Mouse (Mus musculus): ENCODE results near the gene Col9a3. TPM values are rescaled to one million over a fixed set of nuclear protein-coding genes. Genes with fewer than 3 reads are reported as not detected.
A peak's percentile ranks its signal among the peaks of the same experiment; 100 is the strongest.

Col9a3 gene
- total RNA-seq (2015) (0.30 TPM in 1 of 2 replicates, not detected in the other), total RNA-seq (2017) (0.47 TPM in 1 of 2 replicates, not detected in the other)

GRCm38 (mm10) chr2:180597490-180597889 lies at the start of gene Col9a3:
TSS of gene Col9a3 (plus strand) at chr2:180597790.
- no peak for ATAC-seq (replicated peaks; ENCODE audit: poor library complexity)

GRCm38 (mm10) chr2:180552340-180552739 lies 45.2 kb upstream of the Col9a3 start:
- no peak for ATAC-seq (replicated peaks; ENCODE audit: poor library complexity)

DNA sequence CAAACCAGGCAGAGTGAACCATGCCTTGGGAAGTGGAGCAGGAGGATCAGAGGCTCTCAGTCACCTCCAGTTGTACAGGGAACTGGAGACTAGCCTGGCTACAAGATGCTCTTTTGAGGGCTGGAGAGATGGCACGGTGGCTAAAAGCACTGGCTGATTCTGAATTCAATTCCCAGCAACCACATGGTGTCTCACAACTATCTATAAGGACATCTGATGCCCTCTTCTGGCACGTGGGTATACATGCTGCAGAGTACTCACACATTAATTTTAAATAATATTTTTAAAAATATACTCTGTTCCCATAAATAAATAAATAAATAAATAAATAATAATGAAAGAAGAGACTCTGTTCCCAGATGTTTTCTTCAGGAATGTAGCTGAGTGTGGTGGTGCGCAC lies 42.4 kb upstream of the Col9a3 start:
- no peak for ATAC-seq (replicated peaks; ENCODE audit: poor library complexity)

DNA sequence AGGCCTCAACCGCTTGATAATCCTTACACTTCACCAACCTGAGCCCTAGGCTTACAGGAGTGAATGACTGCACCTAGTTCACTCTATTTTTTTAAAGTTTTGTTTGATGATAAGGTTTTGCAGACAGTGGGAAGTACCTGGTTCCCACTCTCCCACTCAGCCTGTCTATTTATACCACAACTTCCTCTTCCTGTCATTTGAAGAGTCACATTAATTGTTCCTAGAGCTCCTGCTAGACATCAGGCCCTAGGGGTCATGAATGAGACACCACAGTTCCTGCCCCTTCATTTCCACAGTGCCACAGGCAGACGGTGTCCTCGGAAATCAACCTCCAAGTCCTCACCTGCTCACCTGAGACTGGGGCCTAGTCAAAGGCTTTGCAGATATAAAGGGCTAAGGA lies 41.1 kb upstream of the Col9a3 start:
- ATAC-seq (replicated peaks; ENCODE audit: poor library complexity), result peak; percentile 75

GRCm38 (mm10) chr2:180560245-180560644 lies 37.3 kb upstream of the Col9a3 start:
- peak; percentile 71 for ATAC-seq (replicated peaks; ENCODE audit: poor library complexity)

- ATAC-seq (replicated peaks; ENCODE audit: poor library complexity), result no peak
Observed at GRCm38 (mm10) chr2:180562146-180562545, 35.4 kb upstream of the Col9a3 start.

- no peak for ATAC-seq (replicated peaks; ENCODE audit: poor library complexity)
Observed at GRCm38 (mm10) chr2:180563296-180563695, 34.3 kb upstream of the Col9a3 start.

- ATAC-seq (replicated peaks; ENCODE audit: poor library complexity), result no peak
Observed at GRCm38 (mm10) chr2:180563841-180564240, 33.7 kb upstream of the Col9a3 start.

DNA sequence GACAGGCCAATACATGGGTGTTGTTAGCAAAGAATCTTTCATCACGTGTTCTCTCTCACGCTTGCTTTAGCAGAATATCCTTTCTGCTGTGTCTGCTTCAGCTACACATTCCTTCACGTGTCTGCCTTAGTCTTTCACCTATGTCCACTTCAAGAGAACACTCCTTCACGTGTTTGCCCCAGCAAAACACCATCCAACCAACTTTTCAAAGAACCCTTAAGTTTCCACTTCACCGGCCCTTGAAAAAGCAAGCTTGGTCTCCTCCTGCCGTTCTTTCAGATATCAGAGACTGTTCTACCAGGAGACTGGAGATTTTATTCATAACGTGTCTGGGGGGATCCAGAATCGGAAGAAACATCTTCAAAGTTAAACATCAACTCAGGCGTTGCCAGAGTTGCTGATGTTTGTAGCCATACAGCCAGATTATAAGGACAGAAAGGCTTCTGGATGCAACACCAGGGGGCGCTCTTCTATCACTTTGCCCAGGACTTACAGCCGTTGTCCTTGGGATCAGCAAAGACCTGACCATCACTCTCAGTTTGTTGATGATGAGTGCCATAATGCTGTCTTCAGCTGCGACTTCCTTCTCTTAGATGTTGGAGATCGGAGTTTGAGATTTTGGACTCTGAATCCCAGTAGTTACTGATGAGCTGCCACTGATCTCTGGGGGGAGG lies 31.2 kb upstream of the Col9a3 start:
- peak; percentile 81 for ATAC-seq (replicated peaks; ENCODE audit: poor library complexity)

DNA sequence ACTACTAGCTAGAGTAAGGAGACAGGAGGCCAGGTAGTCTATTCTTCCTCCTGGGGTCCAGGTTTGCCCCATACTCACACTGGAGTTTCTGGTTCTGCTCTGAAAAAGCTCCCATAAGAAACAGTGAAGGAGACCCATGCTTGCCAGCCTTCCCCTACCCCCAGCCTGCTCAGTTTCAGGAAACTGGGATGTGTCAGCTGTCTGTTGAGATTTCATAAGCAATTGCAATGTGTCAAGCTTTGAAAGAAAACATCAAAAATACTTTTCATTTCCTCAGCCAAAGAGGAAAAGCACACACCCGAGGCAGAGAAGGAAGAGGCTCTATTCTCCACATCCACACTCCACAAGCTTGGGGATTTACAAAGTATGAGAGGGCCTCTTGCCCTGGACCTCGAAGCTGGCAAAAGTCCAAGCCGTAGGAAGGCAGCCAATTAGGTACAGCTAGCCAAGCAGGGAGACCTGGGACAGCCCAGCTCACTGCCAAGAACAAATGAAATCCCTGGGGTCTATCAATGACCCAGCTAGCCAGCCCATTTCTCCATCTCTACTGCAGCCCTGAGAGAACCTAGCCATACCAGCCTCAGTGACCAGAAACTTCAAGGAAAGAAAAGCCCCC lies 28.5 kb upstream of the Col9a3 start:
- ATAC-seq (replicated peaks; ENCODE audit: poor library complexity), result 0 out of 2 replicates have a peak, but pooled peaks have one; percentile 23

- ATAC-seq (replicated peaks; ENCODE audit: poor library complexity), result no peak
Observed at GRCm38 (mm10) chr2:180576482-180576881, 21.1 kb upstream of the Col9a3 start.

- ATAC-seq (replicated peaks; ENCODE audit: poor library complexity), result peak; percentile 63
Observed at GRCm38 (mm10) chr2:180578686-180579085, 18.9 kb upstream of the Col9a3 start.

DNA sequence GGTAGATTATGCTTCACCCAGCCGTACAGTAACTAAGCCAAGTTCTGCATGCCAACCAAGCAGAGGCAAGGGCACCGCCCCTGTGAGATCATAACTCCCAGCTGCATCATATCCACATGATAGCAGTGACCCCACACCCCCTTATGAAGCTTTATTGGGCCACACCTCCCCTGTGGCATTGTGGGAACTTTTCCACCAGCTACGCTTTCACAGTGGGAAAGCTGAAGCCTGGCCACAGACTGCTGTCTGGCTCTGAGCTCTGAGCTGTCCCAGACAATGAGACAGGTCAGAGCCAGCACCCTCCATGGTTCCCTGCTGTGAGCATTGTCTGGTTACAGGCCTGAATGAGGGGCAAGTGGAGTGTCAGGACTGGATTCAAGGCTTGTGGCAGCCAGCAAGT lies 16.6 kb upstream of the Col9a3 start, which contains the start of gene Mrgbp:
Gene Mrgbp (plus strand): TSS at position 303 of the 400 bp plus-strand sequence.
- peak; percentile 19; the same call in 1 of the 2 replicates for ATAC-seq (replicated peaks; ENCODE audit: poor library complexity)

GRCm38 (mm10) chr2:180582481-180583153 lies 15.0 kb upstream of the Col9a3 start:
- peak; percentile 87 for ATAC-seq (replicated peaks; ENCODE audit: poor library complexity)

GRCm38 (mm10) chr2:180583154-180583507 lies 14.5 kb upstream of the Col9a3 start:
- peak; percentile 9; the same call in 1 of the 2 replicates for ATAC-seq (replicated peaks; ENCODE audit: poor library complexity)

DNA sequence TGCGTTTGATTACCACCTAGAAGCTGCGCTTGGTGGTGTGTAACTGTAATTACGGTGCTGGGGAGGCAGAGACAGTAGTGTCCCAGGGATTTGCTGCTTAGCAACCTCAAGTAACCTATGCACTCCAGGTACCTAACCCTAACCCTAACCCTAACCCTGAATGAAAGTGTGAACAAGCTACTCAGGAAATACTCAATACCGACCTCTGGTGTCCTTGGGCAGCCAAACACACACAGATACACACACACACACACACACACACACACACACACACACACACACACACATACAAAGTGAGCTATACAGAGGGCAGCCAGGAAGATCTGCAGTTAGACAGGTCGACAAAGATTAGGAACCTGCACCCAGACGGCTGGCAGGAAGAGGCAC lies 8.9 kb upstream of the Col9a3 start:
- peak; percentile 38 for ATAC-seq (replicated peaks; ENCODE audit: poor library complexity)

GRCm38 (mm10) chr2:180589123-180589831 lies 8.3 kb upstream of the Col9a3 start, which contains the start of gene Ogfr:
TSS of gene Ogfr (plus strand) at chr2:180589245.
- ATAC-seq (replicated peaks; ENCODE audit: poor library complexity), result peak; percentile 89

GRCm38 (mm10) chr2:180598157-180598705 lies 641 bp downstream of the Col9a3 start:
- ATAC-seq (replicated peaks; ENCODE audit: poor library complexity), result no peak

- ATAC-seq (replicated peaks; ENCODE audit: poor library complexity), result no peak
Observed at GRCm38 (mm10) chr2:180600569-180601021, 3.0 kb downstream of the Col9a3 start.

- no peak for ATAC-seq (replicated peaks; ENCODE audit: poor library complexity)
Observed at GRCm38 (mm10) chr2:180604781-180605180, 7.2 kb downstream of the Col9a3 start.

DNA sequence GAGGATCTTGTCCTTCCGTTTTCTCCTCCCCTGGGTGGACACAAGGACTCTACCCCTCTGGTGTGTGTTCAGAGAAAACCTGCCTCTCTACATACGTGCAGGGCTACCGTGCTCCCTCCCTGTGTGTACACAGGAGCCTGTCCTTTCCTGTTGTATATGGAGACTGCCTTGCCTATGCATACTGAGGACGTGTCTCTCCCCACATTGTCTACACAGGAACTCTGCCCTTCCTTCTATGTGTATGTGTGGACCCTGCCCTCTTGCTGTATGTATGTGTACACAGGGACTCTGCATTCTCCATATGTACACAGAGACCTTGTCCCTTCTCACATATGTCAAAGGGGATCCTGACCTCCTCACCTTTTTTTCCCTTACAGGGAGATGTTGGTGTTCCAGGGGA lies 12.7 kb downstream of the Col9a3 start:
- ATAC-seq (replicated peaks; ENCODE audit: poor library complexity), result no peak

All from megakaryocyte progenitor cell, adult 5-6 weeks (primary cell).